Mouse (Mus musculus) megakaryocyte-erythroid progenitor cell, adult 5-6 weeks (primary cell): ENCODE measurements around the gene Siah1a. TPM values are rescaled to one million over a fixed set of nuclear protein-coding genes. Genes with fewer than 3 reads are reported as not detected.

Source experiments
- ATAC-seq: replicated peaks from 2 replicates; pipeline ENCODE4 v1.8.0; 2016; ENCODE audit warnings: mild to moderate bottlenecking, inconsistent platforms; ENCODE audit not compliant: severe bottlenecking, poor library complexity, low FRiP score, low TSS enrichment
- total RNA-seq, 2 experiments: library from RNA; stranded (forward) in 1 of 2; stranded (reverse) in 1 of 2; fragments of 200-1000, 215-1000 nt in 1 of 2; fragments of >200 nt in 1 of 2; fragmentation: Nextera tagmentation in 1 of 2; gene quantifications; 2 replicates each; pipeline ENCODE4 v1.2.3; 2014 to 2017

The Siah1a gene
- total RNA-seq, 2 experiments from 2014 or later = 17.6 to 24.7 TPM

DNA sequence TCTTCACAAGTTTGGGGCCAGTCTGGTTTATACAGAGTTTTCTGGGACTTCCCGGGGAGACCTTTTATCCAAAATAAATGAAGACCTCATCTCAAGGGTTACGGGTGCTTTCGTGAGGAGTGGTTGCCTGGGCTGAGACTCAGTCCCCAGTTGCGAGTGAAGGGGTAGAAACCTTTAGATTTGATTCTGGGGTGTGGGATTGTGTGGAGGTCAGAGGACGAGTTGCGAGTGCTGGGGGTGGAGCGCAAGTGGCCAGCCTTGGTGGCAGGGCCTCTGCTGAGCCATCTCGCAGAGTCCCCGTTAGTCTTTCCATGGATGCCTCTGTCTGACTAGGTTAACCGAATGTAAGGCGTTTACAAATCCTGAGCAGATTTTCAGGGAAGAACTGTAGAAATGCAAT, 777 bp upstream of the Siah1a start:
- no peak for ATAC-seq

DNA sequence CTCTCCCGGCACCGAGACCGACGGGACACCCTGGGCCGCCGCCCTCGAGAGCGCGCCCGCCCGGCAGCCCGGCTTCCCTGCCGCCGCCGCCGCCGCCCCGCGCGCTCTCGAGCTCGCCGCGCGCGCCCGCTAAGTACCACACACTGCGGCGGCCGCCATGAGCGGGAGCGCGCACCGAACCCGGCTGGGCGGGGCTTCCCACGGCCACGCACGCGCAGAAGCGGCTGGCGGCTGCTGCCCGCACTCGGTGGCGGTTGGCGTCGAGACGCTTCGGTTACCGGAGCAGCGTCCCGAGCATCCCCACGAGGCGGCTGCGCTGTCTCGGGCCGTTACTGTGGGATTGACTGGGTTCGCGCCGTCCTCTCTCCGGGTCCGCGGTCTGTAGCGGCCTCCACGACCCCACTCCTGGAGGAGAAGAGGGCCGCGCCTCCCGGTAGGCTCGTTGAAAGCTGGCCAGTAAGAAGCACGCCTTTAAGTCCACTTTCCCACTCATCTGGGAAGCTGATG, 254 bp upstream of the Siah1a start:
- ATAC-seq = peak; percentile 69

DNA sequence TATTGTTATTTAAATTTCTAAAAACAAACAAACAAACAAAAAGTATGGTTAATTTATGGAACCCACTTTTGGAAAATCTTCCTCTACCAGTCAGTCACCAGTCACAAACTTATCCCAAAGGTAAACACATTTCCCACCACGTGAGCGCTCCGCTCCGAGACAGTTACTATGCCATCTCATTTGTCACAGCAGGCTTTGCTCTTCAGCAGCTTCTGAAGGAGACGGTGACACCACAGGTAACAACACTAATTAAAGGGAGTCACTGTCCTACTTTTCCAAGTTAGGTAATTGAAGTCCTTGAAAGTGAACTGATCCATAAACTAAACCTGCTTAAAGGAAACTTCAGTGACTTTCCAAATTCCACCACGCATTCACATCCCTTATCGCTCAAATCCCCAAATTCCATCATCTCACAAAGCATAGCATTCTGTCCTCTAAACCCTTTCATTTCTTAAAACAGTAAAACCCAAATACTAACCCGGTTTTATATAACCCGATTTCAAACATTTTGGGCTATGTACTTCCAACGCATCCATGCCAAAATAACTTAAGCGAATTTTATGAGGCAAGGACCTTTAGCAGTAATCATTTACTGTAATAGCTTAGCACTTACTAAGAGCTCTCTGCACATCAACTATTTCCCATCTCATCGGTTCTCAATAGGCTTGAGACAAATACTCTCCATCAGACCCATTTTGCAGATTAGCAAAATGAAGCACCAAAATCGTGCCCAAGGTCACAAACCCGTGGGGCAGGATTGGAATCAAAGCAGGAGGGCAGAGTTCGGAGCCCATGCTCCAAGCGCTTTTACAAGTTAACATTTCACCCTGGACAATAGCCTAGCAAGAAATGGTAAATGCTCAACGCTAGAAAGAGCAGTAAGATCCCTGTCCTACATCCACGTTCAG, 1.2 kb downstream of the Siah1a start:
- ATAC-seq = no peak; the same call in 1 of the 2 replicates

DNA sequence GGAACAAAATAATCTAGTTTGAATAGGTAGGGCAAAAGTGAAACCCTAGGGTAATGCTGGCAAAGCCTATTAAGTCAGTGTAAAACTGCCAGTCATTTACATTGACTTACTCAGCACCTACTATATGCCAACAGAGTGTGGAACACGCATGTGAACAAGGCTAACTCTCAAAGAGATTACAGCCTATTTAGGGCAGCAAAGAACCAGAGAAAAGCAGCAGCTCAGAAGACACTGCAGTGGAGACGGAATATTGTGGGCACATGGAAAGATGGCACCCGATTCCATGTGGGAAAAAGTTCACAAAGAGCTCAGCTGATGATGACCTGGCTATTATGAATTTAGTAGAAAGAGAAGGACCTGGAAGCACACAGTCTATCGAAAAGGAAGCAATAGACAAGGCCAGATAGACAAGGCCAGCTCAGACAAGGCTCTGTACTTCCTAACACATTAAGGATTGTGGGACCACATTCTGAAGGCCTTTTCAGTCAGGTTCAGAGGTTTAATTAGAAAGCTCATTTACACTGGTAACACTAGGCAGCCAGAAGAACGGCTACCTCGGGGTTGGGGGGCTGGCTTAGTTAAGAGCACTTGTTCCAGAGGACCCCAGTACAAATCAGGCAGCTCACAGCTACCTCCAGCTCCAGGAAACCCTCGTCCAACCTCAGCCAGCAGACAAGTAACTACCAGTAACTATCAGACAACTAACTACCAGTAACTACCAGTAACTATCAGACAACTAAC, 3.0 kb downstream of the Siah1a start:
- no peak for ATAC-seq

DNA sequence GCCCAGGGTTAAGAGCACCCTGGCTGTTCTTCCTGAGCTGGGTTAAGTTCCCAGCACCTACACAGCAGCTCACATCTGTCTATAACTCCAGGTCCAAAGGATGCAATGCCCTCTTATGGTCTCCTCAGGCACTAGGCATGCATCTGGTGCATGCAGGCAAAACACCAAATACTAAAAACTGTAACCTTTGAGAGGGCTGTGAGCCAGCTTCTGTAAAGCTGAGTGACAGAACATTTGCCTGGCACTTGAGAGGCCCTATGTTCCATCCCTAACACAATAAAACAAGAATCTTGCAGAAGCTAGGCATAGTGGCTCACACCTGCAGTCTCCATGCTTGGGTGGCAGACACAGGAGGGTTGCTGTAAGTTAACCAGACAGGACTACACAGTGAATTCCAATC, 4.1 kb downstream of the Siah1a start:
- ATAC-seq = no peak

DNA sequence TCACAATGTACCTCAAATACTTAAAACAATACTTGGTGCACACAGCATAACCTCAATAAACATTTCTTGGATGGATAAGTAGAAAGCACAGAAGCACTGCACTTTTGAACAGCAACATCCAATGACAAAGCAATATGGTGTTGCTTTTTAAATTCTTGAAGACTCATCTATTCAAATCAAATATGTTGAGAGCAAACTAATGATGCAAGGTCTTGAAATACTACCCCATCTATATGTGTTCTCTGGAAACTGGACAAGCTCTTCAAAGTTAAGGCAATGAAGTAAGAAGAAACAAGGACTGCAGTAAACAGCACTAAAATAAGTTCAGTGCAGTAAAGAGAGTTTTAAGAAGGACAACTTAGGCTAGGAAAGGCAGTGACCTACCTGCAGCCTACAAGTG, 4.8 kb downstream of the Siah1a start:
- no peak for ATAC-seq

DNA sequence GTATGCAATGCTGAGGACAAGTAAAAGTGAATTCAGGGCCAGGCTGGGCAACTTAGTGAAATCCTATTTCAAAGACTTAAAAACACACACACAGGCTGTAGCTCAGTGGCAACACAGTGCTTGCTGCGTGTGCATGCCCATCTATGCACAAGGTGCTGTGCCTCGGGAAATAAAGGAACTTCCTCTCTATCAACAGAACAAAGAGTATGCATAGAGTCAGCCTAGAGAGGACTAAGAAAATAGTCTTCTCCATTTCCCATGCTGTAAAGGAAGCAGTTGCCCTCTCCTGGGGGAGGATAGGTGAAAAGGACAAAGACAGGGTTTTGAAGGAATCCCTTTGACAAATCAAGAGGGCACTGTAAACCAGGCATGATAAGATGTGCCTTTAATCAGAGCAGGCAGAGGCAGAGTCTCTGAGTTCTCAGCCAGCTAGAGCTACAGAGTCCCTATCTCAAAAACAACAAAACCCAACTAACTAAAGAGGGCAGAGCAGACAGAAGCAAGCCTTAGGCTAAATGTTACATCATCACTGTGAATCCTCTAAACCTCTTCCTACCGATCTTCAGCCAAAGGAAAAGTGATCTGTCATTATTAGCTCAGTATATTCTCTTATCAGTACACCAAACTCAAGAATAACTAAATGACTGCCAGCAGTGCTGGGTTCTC, 10.2 kb downstream of the Siah1a start:
- ATAC-seq = peak; percentile 81

DNA sequence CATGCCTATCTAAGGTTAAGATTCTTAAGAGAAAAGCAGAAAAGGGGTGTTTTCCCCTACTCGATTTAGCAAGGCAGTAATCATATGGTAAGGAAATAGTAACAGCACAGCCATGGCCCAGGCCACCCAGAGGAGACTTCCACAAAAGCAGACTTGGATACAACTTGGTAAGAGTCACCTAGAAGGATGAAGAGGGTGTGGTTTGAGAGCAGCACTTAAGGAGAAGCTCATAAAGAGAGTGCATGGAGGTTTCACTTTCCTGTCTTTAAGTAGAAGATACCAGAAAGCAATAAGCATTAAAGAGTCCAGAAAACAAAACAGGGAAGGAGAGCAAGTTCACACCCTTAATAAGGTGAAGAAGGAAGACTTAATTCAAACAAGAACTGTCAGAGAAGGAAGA, 10.8 kb downstream of the Siah1a start:
- ATAC-seq = no peak

DNA sequence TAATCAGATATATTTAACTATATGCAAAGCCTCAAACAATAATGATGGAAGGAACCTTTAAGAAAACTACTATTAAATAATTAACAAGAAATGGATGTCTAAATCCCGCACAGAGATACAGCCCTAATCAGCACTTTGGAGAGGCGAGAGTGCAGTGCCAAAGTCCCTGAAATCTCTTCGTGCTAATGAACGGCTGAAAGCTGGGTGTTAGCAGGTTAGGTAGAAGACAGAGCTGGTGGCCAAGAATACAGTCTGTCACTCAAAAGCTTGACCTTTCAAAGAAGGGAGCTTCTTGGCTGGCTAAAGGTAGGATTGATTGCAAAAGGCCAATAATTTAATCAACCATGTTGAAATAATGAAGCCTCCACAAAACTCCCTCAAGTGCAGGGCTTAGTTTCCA, 11.6 kb downstream of the Siah1a start:
- ATAC-seq = no peak

DNA sequence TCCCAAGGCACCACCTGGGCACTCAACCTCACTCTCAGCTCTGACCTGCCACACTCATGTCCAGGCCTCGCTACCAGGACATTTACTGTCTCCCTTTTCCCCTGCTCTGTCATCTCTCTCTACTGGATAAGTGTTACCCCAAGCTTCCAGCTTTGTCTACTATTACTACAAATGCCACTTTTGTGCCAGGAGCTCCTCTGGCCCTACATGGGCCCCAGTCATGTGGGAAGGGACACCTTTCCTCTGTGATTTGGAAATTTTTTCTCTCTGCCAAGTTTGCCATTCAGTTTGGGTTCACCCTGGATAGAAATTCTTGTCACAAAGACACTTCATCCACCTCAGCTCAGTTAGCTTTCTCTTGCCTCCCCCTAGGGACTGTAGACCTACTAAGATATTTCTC, 14.9 kb downstream of the Siah1a start:
- ATAC-seq = no peak

DNA sequence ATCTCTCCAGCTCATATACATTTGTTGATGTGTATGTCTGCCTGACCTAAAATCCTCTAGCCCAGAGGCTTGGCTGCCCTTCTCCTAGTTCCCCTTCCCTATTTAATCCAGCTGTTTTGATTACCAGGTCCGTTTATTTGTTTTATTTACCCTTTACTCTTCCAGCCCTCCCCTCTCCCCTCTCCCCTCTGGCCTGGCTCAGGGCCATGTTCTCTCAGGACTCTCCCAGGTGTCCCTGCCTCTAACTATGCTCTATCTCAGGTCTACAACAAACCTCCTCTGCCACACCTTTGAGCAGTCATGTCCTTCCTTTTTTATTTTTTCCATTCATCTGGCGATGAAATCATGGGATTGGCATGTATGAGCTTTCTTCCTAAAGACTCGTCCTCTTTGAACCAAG, 15.4 kb downstream of the Siah1a start:
- no peak for ATAC-seq

DNA sequence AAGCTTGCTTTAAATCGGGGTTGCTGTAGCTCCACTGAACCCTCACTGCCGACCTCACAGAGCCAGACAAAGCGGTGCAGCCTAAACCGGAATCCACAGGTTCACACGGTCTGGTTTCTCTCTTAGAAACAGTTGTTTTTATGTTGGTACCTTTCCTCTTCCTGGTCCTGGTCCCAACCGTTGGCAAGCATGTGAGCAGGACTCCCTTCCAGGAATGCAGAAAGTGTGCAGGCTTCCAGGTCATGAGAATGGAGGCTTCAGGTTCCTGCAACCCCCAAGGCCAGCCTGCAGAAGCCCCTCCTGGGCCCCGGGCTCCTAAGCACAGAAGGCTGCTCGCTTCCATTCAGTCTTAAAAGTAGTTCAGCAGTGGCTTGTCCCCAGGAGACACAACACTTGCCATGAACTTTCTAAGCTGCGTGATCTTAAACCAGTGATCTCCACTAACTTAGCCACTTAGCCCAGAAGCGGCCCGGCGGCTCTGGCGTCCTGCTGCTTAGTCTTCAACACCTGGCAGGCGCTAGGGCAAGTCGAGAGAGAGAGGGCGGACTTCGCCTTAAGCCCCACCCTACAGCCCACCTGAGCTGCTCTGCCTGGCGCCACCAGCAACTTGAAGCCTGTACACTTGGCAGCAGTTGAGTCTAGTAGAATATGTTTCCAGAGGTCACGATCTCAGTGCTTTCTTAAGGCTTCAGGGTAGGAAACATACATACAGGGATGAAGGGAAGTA, 17.3 kb downstream of the Siah1a start:
- ATAC-seq = no peak

DNA sequence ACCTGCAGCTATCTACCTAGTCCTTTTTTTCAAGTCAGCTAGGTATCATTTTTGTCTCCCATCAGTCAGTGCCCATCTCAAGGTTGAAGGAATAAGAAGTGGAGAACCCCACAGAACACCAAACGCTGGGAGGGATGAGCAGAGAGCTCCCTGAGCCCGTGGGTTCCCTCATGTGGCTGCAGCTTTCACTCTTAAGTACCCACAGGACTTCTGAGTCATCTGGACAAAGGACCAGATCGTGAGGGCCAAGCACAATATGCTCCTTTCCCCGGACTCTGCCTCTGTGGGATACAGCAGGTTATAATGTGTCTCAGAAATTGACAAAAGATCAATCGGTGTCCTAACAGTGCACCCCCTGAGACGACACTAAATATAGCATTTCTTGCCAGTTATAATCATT, 18.8 kb downstream of the Siah1a start:
- ATAC-seq = no peak

DNA sequence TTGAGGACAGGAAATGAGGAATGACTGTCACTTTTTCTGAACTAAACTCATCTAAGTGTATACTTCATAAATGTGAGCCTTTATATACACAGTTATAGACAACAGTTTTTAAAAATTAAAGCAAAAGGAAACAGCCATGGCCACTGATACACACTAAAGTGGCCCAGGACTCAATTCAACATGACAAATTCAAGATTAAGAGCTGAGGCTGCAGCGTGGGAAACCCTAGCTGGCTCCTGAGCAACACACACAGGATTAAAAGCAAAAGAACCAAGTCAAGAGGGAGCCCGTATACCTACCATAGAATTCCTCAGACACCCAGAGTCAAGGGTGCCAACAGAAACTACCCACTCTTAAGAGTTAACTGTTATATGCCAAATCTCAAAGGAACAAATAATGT, 24.2 kb downstream of the Siah1a start:
- ATAC-seq = no peak

DNA sequence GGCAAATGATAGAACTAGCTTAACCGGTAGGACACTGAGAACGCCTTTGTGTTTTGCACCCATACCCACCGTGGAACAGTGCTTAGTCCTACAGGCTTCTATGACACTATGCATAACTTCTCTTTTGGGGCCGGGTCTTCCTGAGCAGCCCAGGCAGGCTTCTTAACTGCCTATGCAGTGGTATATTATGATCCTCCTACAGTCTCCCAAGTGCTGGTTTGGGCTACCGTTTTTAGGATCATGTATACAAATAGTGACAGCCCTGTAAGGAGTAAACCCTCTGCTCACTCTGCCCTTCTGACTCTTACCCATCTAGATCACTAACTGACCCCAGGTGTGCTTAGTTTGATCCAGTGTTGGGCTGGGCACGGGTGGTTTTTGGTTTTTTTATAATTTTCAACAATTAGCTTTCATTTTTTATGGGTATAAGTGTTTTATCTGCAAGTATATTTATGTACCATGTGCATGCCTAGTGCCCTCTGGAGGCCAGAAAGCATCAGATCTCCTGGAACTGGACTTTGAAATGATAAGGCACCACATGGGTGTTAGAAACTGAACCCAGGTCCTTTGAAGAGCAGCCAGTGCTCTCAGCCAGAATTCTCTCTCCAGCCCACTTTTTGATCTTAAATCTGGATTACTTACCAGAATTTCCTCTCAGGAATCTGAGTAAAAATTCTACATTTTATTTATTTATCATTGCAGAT, 24.8 kb downstream of the Siah1a start:
- ATAC-seq = peak; percentile 77

DNA sequence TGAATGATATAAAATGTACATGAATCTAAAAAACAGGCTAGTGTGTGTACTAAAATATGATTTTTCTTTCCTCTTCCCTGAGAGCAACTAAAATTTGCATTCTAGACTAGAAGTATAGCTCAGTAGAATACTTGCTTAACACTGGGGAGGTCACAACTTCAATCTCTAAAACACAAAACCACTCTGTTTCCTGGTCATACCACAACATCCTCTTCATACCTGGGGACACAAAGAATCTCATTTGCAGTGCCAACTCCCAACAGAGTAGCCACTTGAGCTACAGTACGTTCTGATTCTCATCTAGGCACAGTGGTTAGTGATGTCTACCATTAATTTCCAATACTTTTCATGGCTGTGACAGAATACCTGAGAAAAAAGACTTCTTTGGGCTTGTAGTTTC, 26.4 kb downstream of the Siah1a start:
- ATAC-seq = no peak

DNA sequence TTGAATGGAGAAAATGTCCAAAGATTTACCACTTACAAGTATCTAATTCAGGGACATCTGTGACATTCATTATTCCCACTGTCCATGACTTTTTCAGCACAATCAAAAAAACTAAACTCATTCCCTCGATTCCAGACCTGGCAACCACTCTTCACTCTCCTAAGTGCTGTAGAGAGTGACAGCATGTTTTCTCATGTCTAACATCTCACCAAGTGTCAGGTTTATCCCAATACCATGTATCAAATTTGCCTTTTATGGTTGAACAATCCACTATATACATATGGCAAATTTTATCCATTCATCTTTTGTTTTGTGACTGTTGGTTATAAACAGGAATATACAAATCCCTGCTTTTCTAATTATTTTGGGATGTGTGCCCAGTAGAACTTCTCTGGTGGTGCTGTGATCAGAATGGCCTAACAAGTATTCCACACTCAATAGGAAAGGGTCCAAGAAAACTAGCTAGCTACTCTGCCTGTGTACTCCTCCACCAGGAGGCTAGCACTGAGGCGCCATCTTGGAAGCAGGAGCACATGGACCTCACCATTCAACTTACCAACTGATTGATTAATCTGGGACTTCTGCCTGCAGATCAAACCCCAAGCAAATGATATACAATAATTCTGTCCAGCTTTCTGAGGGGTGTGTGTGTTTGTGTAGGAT, 27.3 kb downstream of the Siah1a start:
- ATAC-seq = no peak

DNA sequence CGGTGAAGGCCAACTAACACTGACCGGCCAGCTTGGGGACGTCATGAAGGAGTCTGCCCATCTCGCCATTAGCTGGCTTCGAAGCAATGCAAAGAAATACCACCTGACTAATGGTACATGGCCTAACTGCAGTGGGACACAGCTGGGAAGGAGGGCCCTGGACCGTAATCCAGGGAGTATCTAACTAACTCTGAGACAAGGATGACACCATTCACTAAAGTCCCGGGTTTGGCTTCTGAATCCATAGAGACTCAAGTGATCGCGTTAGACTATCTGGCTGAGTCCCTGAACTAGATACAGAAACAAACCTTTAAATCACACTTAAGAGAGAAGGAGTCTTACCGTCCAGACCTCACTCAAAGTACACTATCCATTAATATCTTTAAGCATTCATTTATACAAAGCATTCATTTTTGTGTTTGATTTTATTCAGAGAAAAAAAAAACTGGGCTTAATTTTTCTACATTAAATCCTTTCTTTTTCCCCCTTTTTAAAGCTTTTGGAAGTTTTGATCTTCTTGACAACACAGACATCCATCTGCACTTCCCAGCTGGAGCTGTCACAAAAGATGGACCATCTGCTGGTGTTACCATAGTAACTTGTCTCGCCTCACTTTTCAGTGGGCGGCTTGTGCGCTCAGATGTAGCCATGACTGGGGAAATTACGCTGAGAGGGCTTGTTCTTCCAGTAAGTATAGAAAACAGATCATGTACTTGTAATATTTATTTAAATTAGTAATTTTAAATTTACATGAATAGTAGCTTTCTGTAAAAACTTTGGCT, 32.1 kb downstream of the Siah1a start:
- no peak for ATAC-seq
